Mouse (Mus musculus) G1E (cell line): Measurements from ENCODE around the gene Brwd1.
"Not testable (repeated sequence)": the region's sequence is repeated elsewhere in the genome, so short reads cannot be mapped to it uniquely, and the experiment has no call there.

Experiments used
- CTCF ChIP-seq: IDR thresholded peaks from 2 replicates; pipeline ENCODE4 v1.5.1; 2012; ENCODE audit warnings: low read depth, low read length, inconsistent platforms, mixed read lengths
- POLR2AphosphoS5 ChIP-seq: IDR thresholded peaks from 2 replicates; pipeline ENCODE4 v1.6.1; 2012; ENCODE audit warnings: low read depth, low read length, inconsistent platforms; ENCODE audit not compliant: insufficient replicate concordance

DNA sequence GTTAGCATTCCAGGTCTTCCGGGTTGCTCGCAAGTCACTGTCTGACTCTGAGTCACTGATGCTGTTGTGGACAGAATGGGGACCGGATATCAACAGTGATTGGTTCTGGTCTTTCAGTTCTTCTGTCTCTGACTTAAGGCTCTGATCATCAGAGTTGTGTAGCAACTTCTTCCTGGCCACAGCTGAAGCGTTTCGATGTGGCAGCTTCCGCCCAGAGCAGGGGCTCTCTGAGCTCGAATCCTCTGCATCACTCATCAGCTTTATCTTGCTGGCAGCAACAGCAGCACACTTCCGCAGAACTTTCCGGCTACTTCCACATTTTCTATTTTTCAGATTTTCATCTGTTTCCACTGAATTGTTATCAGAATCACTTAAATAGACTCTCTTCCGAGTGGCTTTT is 78.0 kb downstream of the Brwd1 start:
- TF ChIP-seq CTCF, POLR2AphosphoS5: not testable (repeated sequence)
